8 mouse cellular contexts compared by ENCODE assay signal in genomic region chr10:80133226-80133849, GRCm38 (mm10). TPM values are rescaled to one million over a fixed set of nuclear protein-coding genes. Genes with fewer than 3 reads are reported as not detected.
DNase-seq lines count a peak whose midpoint lies in the region; ATAC-seq and TF ChIP-seq lines count a peak whose summit lies in the region.

No protein-coding gene starts in this region.

- peaks cover 84% of the 10 kb centered on the region for H3K36me3 ChIP-seq in forebrain, embryonic 10.5 days (replicated peaks)
- peaks cover 77% of the 10 kb centered on the region for H3K36me3 ChIP-seq in forebrain, embryonic 14.5 days (ENCODE audit: control insufficient read depth, insufficient read depth, low read length)
- peaks cover 6% of the 10 kb centered on the region; the same call in 1 of the 2 replicates for H3K36me3 ChIP-seq in lung, postnatal 0 days (ENCODE audit: insufficient read depth, low read length)
- peaks cover 32% of the 10 kb centered on the region for H3K36me3 ChIP-seq in liver, embryonic 14.5 days (replicated peaks; ENCODE audit: control insufficient read depth, insufficient read depth, low read depth)

- WGBS in forebrain, embryonic 10.5 days = 81% methylated on average over 8 of the region's 8 CpGs
- WGBS in forebrain, embryonic 14.5 days = 72% methylated on average over 8 of the region's 8 CpGs
- 57% methylated on average over 8 of the region's 8 CpGs for WGBS in lung, postnatal 0 days
- WGBS in lung, adult 2 months = 38% methylated on average over 8 of the region's 8 CpGs
- 69% methylated on average over 8 of the region's 8 CpGs for WGBS in liver, embryonic 14.5 days (ENCODE audit: insufficient replicate concordance)

- peak; percentile 32; the same call in 1 of the 2 replicates for TF ChIP-seq CTCF in lung, postnatal 0 days (IDR thresholded peaks at IDR 0.05)
- no peak for TF ChIP-seq CTCF in lung, adult 2 months (IDR thresholded peaks at IDR 0.05; ENCODE audit: insufficient read depth, low read length)
- no peak for TF ChIP-seq CTCF in brain, embryonic 14.5 days (IDR thresholded peaks at IDR 0.05; ENCODE audit: borderline replicate concordance, extremely low read depth, insufficient read depth, insufficient read length)
- peak; percentile 52 for TF ChIP-seq CTCF in liver, embryonic 14.5 days (IDR thresholded peaks at IDR 0.05; ENCODE audit: low read depth)

- no peaks in the 10 kb centered on the region for H3K9me3 ChIP-seq in forebrain, embryonic 10.5 days
- no peaks in the 10 kb centered on the region for H3K9me3 ChIP-seq in forebrain, embryonic 14.5 days (replicated peaks; ENCODE audit: control insufficient read depth, low read length)
- H3K9me3 ChIP-seq in lung, postnatal 0 days (ENCODE audit: low read length) = no peaks in the 10 kb centered on the region
- no peaks in the 10 kb centered on the region for H3K9me3 ChIP-seq in liver, embryonic 14.5 days (ENCODE audit: control insufficient read depth, low read length)

- TF ChIP-seq POLR2A in lung, adult 2 months (IDR thresholded peaks at IDR 0.05; ENCODE audit: borderline replicate concordance, extremely low read depth, low read depth, low read length) = no peak
- no peak for TF ChIP-seq POLR2A in brain, embryonic 14.5 days (IDR thresholded peaks at IDR 0.05; ENCODE audit: borderline replicate concordance, extremely low read depth, insufficient read depth, insufficient read length, poor library complexity, severe bottlenecking)

- H3K9ac ChIP-seq in forebrain, embryonic 14.5 days (ENCODE audit: low read length) = no peak overlapping the region
- no peak overlapping the region for H3K9ac ChIP-seq in lung, postnatal 0 days (replicated peaks; ENCODE audit: low read depth)
- no peak overlapping the region for H3K9ac ChIP-seq in liver, embryonic 14.5 days (replicated peaks)

- ATAC-seq in forebrain, embryonic 14.5 days = no peak
- ATAC-seq in lung, postnatal 0 days = no peak
- ATAC-seq in liver, embryonic 14.5 days (ENCODE audit: insufficient read depth) = no peak

- peak overlapping the region; percentile 36; the same call in 1 of the 2 replicates for H3K4me3 ChIP-seq in forebrain, embryonic 10.5 days
- H3K4me3 ChIP-seq in forebrain, embryonic 14.5 days (ENCODE audit: low read depth, low read length) = no peak overlapping the region
- no peak overlapping the region for H3K4me3 ChIP-seq in lung, postnatal 0 days (ENCODE audit: low read depth, low read length)
- no peak overlapping the region for H3K4me3 ChIP-seq in lung, adult 2 months (replicated peaks; ENCODE audit: extremely low read depth, low read depth, low read length)
- H3K4me3 ChIP-seq in liver, embryonic 14.5 days (ENCODE audit: insufficient read depth in 1 of 2, low read depth in 2 of 2, low read length in 2 of 2) = no peak overlapping the region

- peaks cover 85% of the 10 kb centered on the region for H3K27me3 ChIP-seq in forebrain, embryonic 10.5 days (ENCODE audit: poor library complexity, severe bottlenecking)
- 0 out of 2 replicates have a peak, but pooled peaks cover 5% of the 10 kb centered on the region for H3K27me3 ChIP-seq in forebrain, embryonic 14.5 days (replicated peaks; ENCODE audit: control insufficient read depth, insufficient read depth, low read length)
- peaks cover 7% of the 10 kb centered on the region; the same call in 1 of the 2 replicates for H3K27me3 ChIP-seq in lung, postnatal 0 days (replicated peaks; ENCODE audit: insufficient read depth, low read length)
- peaks cover 22% of the 10 kb centered on the region for H3K27me3 ChIP-seq in liver, embryonic 14.5 days (ENCODE audit: control insufficient read depth, insufficient read depth, low read length)

- DNase-seq in forebrain, embryonic 10.5 days (ENCODE audit: extremely low spot score, low spot score) = no peak
- DNase-seq in forebrain, embryonic 14.5 days (ENCODE audit: low spot score) = no peak
- DNase-seq in lung, postnatal 0 days (ENCODE audit: low spot score) = no peak
- no peak for DNase-seq in lung, adult 2 months
- peak; percentile 55 for DNase-seq in brain, embryonic 14.5 days (ENCODE audit: low read depth)
- DNase-seq in liver, embryonic 14.5 days (ENCODE audit: low read depth in 3 of 3, low spot score in 3 of 3) = no peak
- no peak for DNase-seq in ovary, postnatal 36 days (ENCODE audit: low spot score)
- DNase-seq in T-cell, adult 2 months (ENCODE audit: low spot score) = no peak

- no peak overlapping the region for H3K27ac ChIP-seq in forebrain, embryonic 10.5 days
- no peak overlapping the region for H3K27ac ChIP-seq in forebrain, embryonic 14.5 days (ENCODE audit: low read depth, low read length)
- H3K27ac ChIP-seq in lung, postnatal 0 days (ENCODE audit: low read length) = no peak overlapping the region
- no peak overlapping the region for H3K27ac ChIP-seq in liver, embryonic 14.5 days

- H3K4me2 ChIP-seq in forebrain, embryonic 14.5 days (ENCODE audit: low read length) = no peak overlapping the region
- H3K4me2 ChIP-seq in lung, postnatal 0 days (replicated peaks; ENCODE audit: low read depth, low read length) = no peak overlapping the region
- H3K4me2 ChIP-seq in liver, embryonic 14.5 days (ENCODE audit: low read depth) = no peak overlapping the region

- TF ChIP-seq EP300 in lung, postnatal 0 days (IDR thresholded peaks at IDR 0.05) = no peak
- no peak for TF ChIP-seq EP300 in liver, embryonic 14.5 days (IDR thresholded peaks at IDR 0.05; ENCODE audit: low read depth)

- peaks cover 58% of the 10 kb centered on the region for H3K4me1 ChIP-seq in forebrain, embryonic 10.5 days
- peaks cover 16% of the 10 kb centered on the region for H3K4me1 ChIP-seq in forebrain, embryonic 14.5 days (ENCODE audit: control insufficient read depth, insufficient read depth, low read length)
- peaks cover 3% of the 10 kb centered on the region; the same call in 1 of the 2 replicates for H3K4me1 ChIP-seq in lung, postnatal 0 days (ENCODE audit: insufficient read depth, low read depth, low read length)
- peaks cover under 1% of the 10 kb centered on the region; the same call in 1 of the 2 replicates for H3K4me1 ChIP-seq in lung, adult 2 months (ENCODE audit: control insufficient read depth, insufficient read depth, low read length)
- peaks cover 0 to 9% of the 10 kb centered on the region in 2 experiments; a peak in 2 of 4 replicates for H3K4me1 ChIP-seq in liver, embryonic 14.5 days (replicated peaks; ENCODE audit: control insufficient read depth in 2 of 2, insufficient read depth in 2 of 2, low read length in 1 of 2)

RNA-seq across cellular contexts. Expression of gene Atp5d, which starts 5.1 kb away (rescaled TPM):
- polyA plus RNA-seq in forebrain, embryonic 10.5 days (2016; fragmentation: Nextera tagmentation; extraction: Ambion mirVana) = 495 and 498 TPM in 2 replicates
- polyA plus RNA-seq in forebrain, embryonic 14.5 days (2014; fragmentation: Nextera tagmentation; extraction: Ambion mirVana) = 412 and 467 TPM in 2 replicates
- 463 and 491 TPM in 2 replicates for polyA plus RNA-seq in lung, postnatal 0 days (2015; fragmentation: Nextera tagmentation; extraction: Ambion mirVana)
- 709 and 1,054 TPM in 2 replicates for polyA plus RNA-seq in lung, adult 2 months (2012; rRNA removed)
- 445 and 501 TPM in 2 replicates for polyA plus RNA-seq in brain, embryonic 14.5 days (2012; rRNA removed)
- 196 and 211 TPM in 2 replicates for polyA plus RNA-seq in liver, embryonic 14.5 days (2012; rRNA removed)
- 249 and 270 TPM in 2 replicates for polyA plus RNA-seq in liver, embryonic 14.5 days (2014; fragmentation: Nextera tagmentation; extraction: Ambion mirVana)

RNA-seq across cellular contexts. Expression of gene Cbarp, which starts 7.3 kb away (rescaled TPM):
- polyA plus RNA-seq in forebrain, embryonic 10.5 days (2016; fragmentation: Nextera tagmentation; extraction: Ambion mirVana) = 6.8 and 7.3 TPM in 2 replicates
- polyA plus RNA-seq in forebrain, embryonic 14.5 days (2014; fragmentation: Nextera tagmentation; extraction: Ambion mirVana) = 41.0 and 42.4 TPM in 2 replicates
- 5.1 and 5.5 TPM in 2 replicates for polyA plus RNA-seq in lung, postnatal 0 days (2015; fragmentation: Nextera tagmentation; extraction: Ambion mirVana)
- polyA plus RNA-seq in lung, adult 2 months (2012; rRNA removed) = 29.9 and 31.5 TPM in 2 replicates
- 152 and 242 TPM in 2 replicates for polyA plus RNA-seq in brain, embryonic 14.5 days (2012; rRNA removed)
- polyA plus RNA-seq in liver, embryonic 14.5 days (2012; rRNA removed) = 1.8 and 2.2 TPM in 2 replicates
- polyA plus RNA-seq in liver, embryonic 14.5 days (2014; fragmentation: Nextera tagmentation; extraction: Ambion mirVana) = 0.42 and 1.1 TPM in 2 replicates

RNA-seq across cellular contexts. Expression of gene Midn, which starts 14.7 kb away (rescaled TPM):
- polyA plus RNA-seq in forebrain, embryonic 10.5 days (2016; fragmentation: Nextera tagmentation; extraction: Ambion mirVana) = 19.1 and 19.8 TPM in 2 replicates
- 67.0 and 73.6 TPM in 2 replicates for polyA plus RNA-seq in forebrain, embryonic 14.5 days (2014; fragmentation: Nextera tagmentation; extraction: Ambion mirVana)
- polyA plus RNA-seq in lung, postnatal 0 days (2015; fragmentation: Nextera tagmentation; extraction: Ambion mirVana) = 13.2 and 14.2 TPM in 2 replicates
- 110 and 150 TPM in 2 replicates for polyA plus RNA-seq in lung, adult 2 months (2012; rRNA removed)
- polyA plus RNA-seq in brain, embryonic 14.5 days (2012; rRNA removed) = 177 and 213 TPM in 2 replicates
- polyA plus RNA-seq in liver, embryonic 14.5 days (2012; rRNA removed) = 9.1 and 10.3 TPM in 2 replicates
- polyA plus RNA-seq in liver, embryonic 14.5 days (2014; fragmentation: Nextera tagmentation; extraction: Ambion mirVana) = 5.1 and 5.7 TPM in 2 replicates

RNA-seq across cellular contexts. Expression of gene Stk11, which starts 17.7 kb away (rescaled TPM):
- polyA plus RNA-seq in forebrain, embryonic 10.5 days (2016; fragmentation: Nextera tagmentation; extraction: Ambion mirVana) = 14.4 and 18.1 TPM in 2 replicates
- 25.5 and 27.7 TPM in 2 replicates for polyA plus RNA-seq in forebrain, embryonic 14.5 days (2014; fragmentation: Nextera tagmentation; extraction: Ambion mirVana)
- 19.0 and 19.8 TPM in 2 replicates for polyA plus RNA-seq in lung, postnatal 0 days (2015; fragmentation: Nextera tagmentation; extraction: Ambion mirVana)
- 161 and 168 TPM in 2 replicates for polyA plus RNA-seq in lung, adult 2 months (2012; rRNA removed)
- polyA plus RNA-seq in brain, embryonic 14.5 days (2012; rRNA removed) = 112 and 127 TPM in 2 replicates
- polyA plus RNA-seq in liver, embryonic 14.5 days (2012; rRNA removed) = 80.5 and 88.8 TPM in 2 replicates
- polyA plus RNA-seq in liver, embryonic 14.5 days (2014; fragmentation: Nextera tagmentation; extraction: Ambion mirVana) = 17.4 and 18.9 TPM in 2 replicates

RNA-seq across cellular contexts. Expression of gene Sbno2, which starts 28.0 kb away (rescaled TPM):
- 14.7 and 15.6 TPM in 2 replicates for polyA plus RNA-seq in forebrain, embryonic 10.5 days (2016; fragmentation: Nextera tagmentation; extraction: Ambion mirVana)
- 8.1 and 11.1 TPM in 2 replicates for polyA plus RNA-seq in forebrain, embryonic 14.5 days (2014; fragmentation: Nextera tagmentation; extraction: Ambion mirVana)
- polyA plus RNA-seq in lung, postnatal 0 days (2015; fragmentation: Nextera tagmentation; extraction: Ambion mirVana) = 17.5 and 26.4 TPM in 2 replicates
- 83.7 and 85.8 TPM in 2 replicates for polyA plus RNA-seq in lung, adult 2 months (2012; rRNA removed)
- polyA plus RNA-seq in brain, embryonic 14.5 days (2012; rRNA removed) = 30.2 and 31.1 TPM in 2 replicates
- 10.0 and 10.1 TPM in 2 replicates for polyA plus RNA-seq in liver, embryonic 14.5 days (2012; rRNA removed)
- 6.6 and 7.6 TPM in 2 replicates for polyA plus RNA-seq in liver, embryonic 14.5 days (2014; fragmentation: Nextera tagmentation; extraction: Ambion mirVana)

Comparison
In these comparisons a context has a peak if more than half of its experiments do, and no peak if none do; other contexts are left out.
1. CTCF ChIP-seq: peak in lung, postnatal 0 days (single experiment) and liver, embryonic 14.5 days (single experiment); none in lung, adult 2 months (single experiment) and brain, embryonic 14.5 days (single experiment).